Mouse (Mus musculus): ENCODE measurements at regions not wholly inside any gene's neighbourhood (a gene's known extent, or its start where the extent isn't known, plus 50 kb on each side); places are given as distances from the start of the nearest gene placed in this dataset.

GRCm38 (mm10) chr17:76083536-76083935, 531.8 kb upstream of the Fam98a start:
- DNase-seq, result no peak
- Histone ChIP-seq H3K9ac (no peak overlapping the region), H3K4me1 (ENCODE audit: insufficient read depth) (no peaks in the 10 kb centered on the region), H3K4me3 (ENCODE audit: low read depth, low read length) (no peak overlapping the region), H3K27me3 (ENCODE audit: insufficient read depth, low read length) (no peaks in the 10 kb centered on the region), H3K36me3 (ENCODE audit: insufficient read depth) (no peaks in the 10 kb centered on the region), H3K27ac (ENCODE audit: low read depth) (no peak overlapping the region), H3K9me3 (ENCODE audit: low read depth, low read length) (no peaks in the 10 kb centered on the region), H3K4me2 (no peak overlapping the region)
- WGBS, result 90% methylated on average over 3 of the region's 3 CpGs
- no peak for ATAC-seq (ENCODE audit: insufficient read depth)
- TF ChIP-seq CTCF (IDR thresholded peaks at IDR 0.05; ENCODE audit: low read depth), result no peak

- Histone ChIP-seq H3K27me3 (ENCODE audit: insufficient read depth, low read length) (no peaks in the 10 kb centered on the region), H3K4me1 (ENCODE audit: insufficient read depth) (no peaks in the 10 kb centered on the region), H3K27ac (ENCODE audit: low read depth) (no peak overlapping the region), H3K9me3 (ENCODE audit: low read depth, low read length) (no peaks in the 10 kb centered on the region), H3K4me3 (ENCODE audit: low read depth, low read length) (no peak overlapping the region), H3K4me2 (no peak overlapping the region), H3K9ac (no peak overlapping the region), H3K36me3 (ENCODE audit: insufficient read depth) (no peaks in the 10 kb centered on the region)
- DNase-seq (no peak), ATAC-seq (ENCODE audit: insufficient read depth) (no peak)
- no peak for TF ChIP-seq CTCF (IDR thresholded peaks at IDR 0.05; ENCODE audit: low read depth)
- 78% methylated on average over 2 of the region's 2 CpGs for WGBS
These were observed 530.0 kb upstream of the Fam98a start for GRCm38 (mm10) chr17:76081780-76082179.

GRCm38 (mm10) chr17:76046438-76046837, 494.7 kb upstream of the Fam98a start:
- Histone ChIP-seq H3K27me3 (ENCODE audit: insufficient read depth, low read length) (no peaks in the 10 kb centered on the region), H3K9me3 (ENCODE audit: low read depth, low read length) (no peaks in the 10 kb centered on the region), H3K4me2 (no peak overlapping the region), H3K27ac (ENCODE audit: low read depth) (no peak overlapping the region), H3K4me1 (ENCODE audit: insufficient read depth) (no peaks in the 10 kb centered on the region), H3K4me3 (ENCODE audit: low read depth, low read length) (no peak overlapping the region), H3K9ac (no peak overlapping the region), H3K36me3 (ENCODE audit: insufficient read depth) (no peaks in the 10 kb centered on the region)
- TF ChIP-seq CTCF (IDR thresholded peaks at IDR 0.05; ENCODE audit: low read depth), result no peak
- ATAC-seq (ENCODE audit: insufficient read depth), result no peak
- WGBS, result 65% methylated on average over 1 of the region's 1 CpGs
- no peak for DNase-seq

- 69% methylated on average over 1 of the region's 1 CpGs for WGBS
- H3K4me2 ChIP-seq, result no peak overlapping the region
- no peaks in the 10 kb centered on the region for H3K9me3 ChIP-seq (ENCODE audit: low read depth, low read length)
- no peak for TF ChIP-seq CTCF (IDR thresholded peaks at IDR 0.05; ENCODE audit: low read depth)
- ATAC-seq (ENCODE audit: insufficient read depth) (no peak), DNase-seq (no peak)
- H3K36me3 ChIP-seq (ENCODE audit: insufficient read depth), result no peaks in the 10 kb centered on the region
- no peak overlapping the region for H3K9ac ChIP-seq
- no peaks in the 10 kb centered on the region for H3K4me1 ChIP-seq (ENCODE audit: insufficient read depth)
- H3K27ac ChIP-seq (ENCODE audit: low read depth), result no peak overlapping the region
- H3K4me3 ChIP-seq (ENCODE audit: low read depth, low read length), result no peak overlapping the region
- H3K27me3 ChIP-seq (ENCODE audit: insufficient read depth, low read length), result no peaks in the 10 kb centered on the region
These were observed 481.0 kb upstream of the Fam98a start for GRCm38 (mm10) chr17:76032710-76033109.

GRCm38 (mm10) chr17:76008011-76008410, 456.3 kb upstream of the Fam98a start:
- Histone ChIP-seq H3K4me2 (no peak overlapping the region), H3K36me3 (ENCODE audit: insufficient read depth) (no peaks in the 10 kb centered on the region), H3K27ac (ENCODE audit: low read depth) (no peak overlapping the region), H3K4me1 (ENCODE audit: insufficient read depth) (no peaks in the 10 kb centered on the region), H3K27me3 (ENCODE audit: insufficient read depth, low read length) (no peaks in the 10 kb centered on the region), H3K9me3 (ENCODE audit: low read depth, low read length) (no peaks in the 10 kb centered on the region), H3K9ac (no peak overlapping the region), H3K4me3 (ENCODE audit: low read depth, low read length) (no peak overlapping the region)
- ATAC-seq (ENCODE audit: insufficient read depth) (no peak), DNase-seq (peak; percentile 2)
- 47% methylated on average over 1 of the region's 1 CpGs for WGBS
- no peak for TF ChIP-seq CTCF (IDR thresholded peaks at IDR 0.05; ENCODE audit: low read depth)

GRCm38 (mm10) chr17:76002836-76003235, 451.1 kb upstream of the Fam98a start:
- ATAC-seq (ENCODE audit: insufficient read depth) (no peak), DNase-seq (peak; percentile 59)
- no peaks in the 10 kb centered on the region for H3K9me3 ChIP-seq (ENCODE audit: low read depth, low read length)
- no peaks in the 10 kb centered on the region for H3K27me3 ChIP-seq (ENCODE audit: insufficient read depth, low read length)
- H3K36me3 ChIP-seq (ENCODE audit: insufficient read depth), result no peaks in the 10 kb centered on the region
- TF ChIP-seq CTCF (IDR thresholded peaks at IDR 0.05; ENCODE audit: low read depth), result peak; percentile 56
- no peak overlapping the region for H3K27ac ChIP-seq (ENCODE audit: low read depth)
- no peak overlapping the region for H3K4me3 ChIP-seq (ENCODE audit: low read depth, low read length)
- no peaks in the 10 kb centered on the region for H3K4me1 ChIP-seq (ENCODE audit: insufficient read depth)
- no peak overlapping the region for H3K9ac ChIP-seq
- no peak overlapping the region for H3K4me2 ChIP-seq

- ATAC-seq (ENCODE audit: insufficient read depth), result no peak
- DNase-seq, result no peak
- Histone ChIP-seq H3K27ac (ENCODE audit: low read depth) (no peak overlapping the region), H3K9ac (no peak overlapping the region), H3K36me3 (ENCODE audit: insufficient read depth) (no peaks in the 10 kb centered on the region), H3K4me1 (ENCODE audit: insufficient read depth) (no peaks in the 10 kb centered on the region), H3K4me2 (no peak overlapping the region), H3K4me3 (ENCODE audit: low read depth, low read length) (no peak overlapping the region), H3K27me3 (ENCODE audit: insufficient read depth, low read length) (no peaks in the 10 kb centered on the region), H3K9me3 (ENCODE audit: low read depth, low read length) (no peaks in the 10 kb centered on the region)
- TF ChIP-seq CTCF (IDR thresholded peaks at IDR 0.05; ENCODE audit: low read depth), result no peak
- 60% methylated on average over 2 of the region's 2 CpGs for WGBS
These were observed 409.6 kb upstream of the Fam98a start for GRCm38 (mm10) chr17:75961371-75961770.

Data from lung, embryonic 14.5 days (tissue).